Mouse (Mus musculus) Muller cell, postnatal 12 days (primary cell): ENCODE results near the gene Phka2.

Experiments
- DNase-seq: peaks from one replicate; pipeline ENCODE4 v3.0.0-alpha.2; 2015; ENCODE audit errors: inconsistent ontology term

Gene Phka2

DNA sequence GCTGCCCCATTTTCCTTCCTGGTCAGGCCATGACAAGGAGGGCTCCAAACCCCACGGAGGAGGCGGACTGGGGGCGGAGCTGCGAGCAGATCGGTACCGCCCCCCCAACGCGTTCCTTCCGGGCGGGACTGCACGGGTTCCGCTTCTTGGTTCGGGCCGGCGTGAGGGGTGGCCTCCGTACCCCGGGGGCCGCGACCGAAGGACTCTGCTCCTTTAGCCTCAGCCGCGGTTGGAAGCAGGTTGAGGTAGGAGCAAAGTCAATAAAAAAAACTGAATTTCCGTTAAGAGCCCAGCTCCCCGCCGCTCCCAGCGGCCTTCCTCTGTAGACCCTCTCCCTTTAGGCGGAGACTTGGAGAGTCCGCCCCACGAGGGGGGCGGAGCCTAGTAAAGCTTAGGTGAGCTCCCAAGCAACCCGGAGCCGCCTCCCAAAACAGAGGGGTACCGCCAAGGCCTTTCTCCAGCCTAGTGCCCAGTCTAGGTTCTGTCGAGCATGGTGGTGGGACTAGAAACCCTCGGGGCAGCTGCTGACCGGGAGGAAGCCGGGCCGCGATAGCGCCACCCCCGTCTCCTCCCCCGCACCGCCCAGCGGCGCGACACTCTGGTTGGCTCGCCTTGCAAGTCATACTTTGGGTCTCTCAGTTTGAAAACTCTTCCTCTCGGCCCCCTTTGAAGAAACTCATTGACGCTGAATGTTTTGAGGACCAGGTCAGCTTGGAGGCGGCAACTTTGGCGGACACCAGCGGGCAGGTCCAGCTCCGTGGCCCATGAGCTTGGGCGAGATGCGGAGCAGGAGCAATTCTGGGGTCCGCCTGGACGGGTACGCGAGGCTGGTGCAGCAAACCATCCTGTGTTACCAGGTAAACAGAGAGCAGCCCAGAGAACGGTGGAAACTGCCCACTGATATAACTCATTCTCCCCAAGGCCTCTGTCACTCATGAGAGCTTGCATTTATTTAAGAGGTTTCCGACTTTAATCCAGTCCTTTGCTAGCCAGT is at the start of gene Phka2:
Gene Phka2, plus strand, starts transcription at position 119 of the 994 bp plus-strand sequence.
- peak; percentile 88 for DNase-seq

- DNase-seq = peak; percentile 3
These were observed 46.3 kb upstream of the Phka2 start for GRCm38 (mm10) chrX:160455686-160456085.

DNA sequence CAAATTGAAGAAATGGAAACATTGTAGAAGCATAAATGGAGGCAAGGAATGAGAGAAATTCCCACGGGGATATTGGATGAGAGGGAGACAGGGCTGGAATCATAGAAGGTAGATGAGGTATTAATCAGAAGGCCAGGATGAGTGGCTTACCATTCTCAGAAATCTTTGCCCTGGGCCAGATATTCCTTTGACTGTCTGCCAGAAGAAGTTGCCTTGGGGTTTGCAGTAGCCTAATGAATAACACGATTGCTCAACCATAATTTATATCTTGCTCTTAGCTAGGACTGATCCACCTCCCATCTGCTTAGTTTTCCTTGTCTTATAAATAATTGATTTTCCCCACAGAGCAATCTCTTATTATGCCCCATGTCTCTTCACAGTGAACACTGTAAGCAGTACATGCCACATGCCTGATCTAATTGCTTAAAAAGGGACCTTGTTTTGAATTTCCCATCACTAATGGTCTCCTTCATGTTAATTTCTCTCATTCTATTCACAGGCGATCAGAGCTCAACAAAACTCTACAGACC is 30.6 kb upstream of the Phka2 start:
- no peak for DNase-seq

DNA sequence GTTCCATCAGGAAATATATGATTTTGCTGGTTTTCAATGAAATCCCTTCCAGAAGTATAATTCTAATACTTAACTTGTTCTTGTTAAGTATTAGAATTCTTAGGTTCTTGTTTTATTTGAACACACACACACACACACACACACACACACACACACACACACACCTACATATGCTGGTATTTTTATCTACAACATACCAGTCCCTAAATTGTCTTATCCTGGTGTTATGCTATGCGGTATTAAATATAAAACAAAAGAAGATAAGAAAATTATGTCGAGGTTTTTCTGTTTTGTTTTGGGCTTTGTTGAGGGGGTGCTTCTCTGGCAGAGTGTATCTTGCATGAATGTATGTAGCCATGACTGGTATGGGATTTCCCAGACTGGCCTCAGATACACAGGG is 12.2 kb upstream of the Phka2 start:
- DNase-seq = no peak

GRCm38 (mm10) chrX:160494333-160494732 is 7.6 kb upstream of the Phka2 start:
- no peak for DNase-seq

DNA sequence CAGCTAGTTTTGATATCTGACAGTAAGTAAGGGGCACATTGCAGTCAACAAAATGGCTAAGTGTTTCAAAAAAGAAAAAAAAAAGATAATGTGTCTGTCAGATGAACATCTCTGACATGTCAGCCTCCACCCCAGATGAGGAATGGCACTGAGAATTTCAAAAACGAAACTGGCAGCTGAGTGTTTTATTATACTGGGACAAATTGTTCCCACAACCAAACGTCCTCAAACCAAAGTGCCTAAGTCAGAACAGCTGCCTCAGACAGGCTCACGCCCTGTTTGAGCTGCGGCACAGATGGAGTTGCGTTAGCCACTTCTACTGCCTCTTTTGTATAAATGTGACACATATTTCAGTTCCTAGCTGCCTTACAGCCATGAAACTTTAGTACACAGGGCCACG is 7.0 kb upstream of the Phka2 start:
- no peak for DNase-seq

GRCm38 (mm10) chrX:160496473-160496872 is 5.5 kb upstream of the Phka2 start:
- DNase-seq = no peak

DNA sequence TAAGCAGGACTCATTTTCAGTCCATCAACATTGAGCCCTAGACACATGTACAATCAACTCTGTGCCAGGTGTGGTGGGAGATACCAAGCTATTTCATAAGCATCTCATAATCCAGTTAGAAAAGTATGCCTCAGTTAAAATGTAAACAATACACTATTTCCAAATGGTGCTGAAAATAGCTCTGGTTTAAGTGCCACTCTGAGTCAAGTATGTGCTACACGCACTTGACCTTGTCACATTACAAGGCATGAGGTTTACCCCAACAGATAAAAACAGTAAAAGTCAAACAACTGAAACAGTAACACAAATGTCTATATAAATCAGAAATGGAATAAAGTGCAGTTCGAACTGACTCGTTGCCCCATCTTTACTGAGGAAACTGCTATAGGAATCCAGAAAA is 871 bp upstream of the Phka2 start:
- no peak for DNase-seq

- DNase-seq = no peak
These were observed 299 bp upstream of the Phka2 start for GRCm38 (mm10) chrX:160501687-160502047.

GRCm38 (mm10) chrX:160509046-160509445 is 7.1 kb downstream of the Phka2 start:
- DNase-seq = peak; percentile 53

DNA sequence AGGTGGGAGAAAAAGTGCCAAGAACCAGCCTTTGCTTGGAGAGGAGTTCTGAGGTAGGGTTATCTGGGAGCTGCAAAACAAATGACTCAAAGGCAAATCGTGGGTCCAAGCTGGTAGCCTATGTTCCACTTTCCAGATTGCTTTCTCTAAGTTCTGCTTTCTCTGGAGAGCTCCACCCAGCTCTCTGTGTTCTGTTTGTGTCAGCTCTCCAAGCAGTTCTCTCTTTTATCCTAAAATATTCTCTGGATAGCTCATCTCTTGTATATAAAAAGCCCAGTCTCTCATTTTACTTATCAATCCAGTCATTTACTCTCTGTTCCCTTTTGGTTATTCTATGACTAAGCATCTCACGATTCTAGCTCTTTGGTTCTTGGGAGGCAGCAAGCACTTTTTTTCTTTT is 8.2 kb downstream of the Phka2 start:
- no peak for DNase-seq

DNA sequence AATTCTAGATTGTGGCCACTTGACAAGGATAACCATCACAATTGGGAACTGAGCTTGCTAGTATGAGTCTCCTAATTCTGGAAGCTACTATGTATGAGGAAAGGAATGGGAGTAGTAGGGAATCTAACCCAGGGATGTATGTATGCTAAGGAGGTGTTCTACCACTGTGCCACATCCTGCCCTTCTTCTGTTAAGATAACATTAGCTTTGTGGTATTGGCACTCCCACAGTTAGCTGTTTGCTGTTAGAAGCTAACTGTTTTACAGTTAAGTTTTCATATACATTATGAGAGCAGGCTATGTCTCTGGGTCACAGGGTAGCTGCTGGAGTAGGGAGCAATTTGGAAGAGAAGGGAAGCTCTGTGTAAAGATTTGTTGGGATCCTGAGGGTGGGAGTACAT is 14.1 kb downstream of the Phka2 start:
- no peak for DNase-seq

DNA sequence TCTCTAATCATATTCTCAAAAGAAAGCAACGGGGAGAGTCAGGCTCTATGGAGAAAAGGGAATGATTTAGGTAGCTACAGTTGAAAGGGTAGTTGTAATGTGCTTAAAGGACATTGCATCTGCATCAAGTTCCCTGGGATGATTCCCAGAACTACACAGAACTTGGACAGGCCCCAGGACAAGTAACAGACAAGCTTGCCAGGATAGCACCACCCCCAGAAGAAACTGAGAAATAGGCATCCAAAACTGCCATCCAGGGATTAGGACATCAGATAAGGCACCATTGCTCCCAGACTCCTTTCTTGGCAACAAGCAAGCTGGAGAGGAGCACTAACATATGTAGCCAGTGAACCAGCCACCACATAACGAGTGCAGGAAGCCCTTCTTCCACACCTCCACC is 40.8 kb downstream of the Phka2 start:
- no peak for DNase-seq

- no peak for DNase-seq
These were observed 46.9 kb downstream of the Phka2 start for GRCm38 (mm10) chrX:160548875-160549274.

DNA sequence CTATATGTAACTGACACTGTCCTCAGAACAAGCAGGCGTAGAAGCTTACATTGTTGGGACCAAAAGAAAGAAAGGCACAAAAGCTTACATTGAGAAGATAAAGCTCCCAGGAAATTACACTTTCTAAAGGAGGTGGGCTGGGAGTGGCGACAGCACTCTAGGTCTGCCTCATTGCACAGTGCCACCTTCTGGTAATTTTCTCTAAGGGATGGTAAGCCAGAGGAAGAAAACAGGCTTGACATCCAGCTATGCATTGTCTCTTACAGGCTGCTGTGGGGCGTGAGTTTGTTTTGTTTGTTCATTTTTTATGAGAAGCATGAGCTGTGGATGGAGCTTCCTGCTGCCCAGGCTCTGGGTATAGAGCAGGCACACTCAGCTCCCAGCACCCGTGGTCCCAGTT is 50.1 kb downstream of the Phka2 start:
- DNase-seq = no peak

DNA sequence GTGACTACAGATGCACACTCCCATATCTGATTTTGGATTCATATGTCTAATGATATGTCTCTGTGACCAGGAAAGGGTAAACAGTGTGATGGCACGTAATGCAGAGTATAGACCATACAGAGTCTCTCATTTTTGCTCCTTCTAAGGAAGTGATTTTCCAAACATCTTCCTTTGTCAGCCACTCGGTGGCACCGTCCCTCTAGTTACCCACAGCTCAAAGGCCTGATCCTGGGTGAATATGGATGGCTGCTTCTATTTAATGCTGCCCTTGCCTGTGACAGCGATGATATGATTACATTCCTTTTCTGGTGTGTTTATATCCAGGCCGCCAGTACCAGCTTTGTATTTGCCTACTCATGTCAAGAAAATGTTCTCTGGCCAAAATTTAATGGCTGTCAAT is 81.6 kb downstream of the Phka2 start:
- DNase-seq = no peak

- no peak for DNase-seq
These were observed 82.3 kb downstream of the Phka2 start for GRCm38 (mm10) chrX:160584148-160584838.

- DNase-seq = no peak
These were observed 83.1 kb downstream of the Phka2 start for GRCm38 (mm10) chrX:160585110-160585509.

DNA sequence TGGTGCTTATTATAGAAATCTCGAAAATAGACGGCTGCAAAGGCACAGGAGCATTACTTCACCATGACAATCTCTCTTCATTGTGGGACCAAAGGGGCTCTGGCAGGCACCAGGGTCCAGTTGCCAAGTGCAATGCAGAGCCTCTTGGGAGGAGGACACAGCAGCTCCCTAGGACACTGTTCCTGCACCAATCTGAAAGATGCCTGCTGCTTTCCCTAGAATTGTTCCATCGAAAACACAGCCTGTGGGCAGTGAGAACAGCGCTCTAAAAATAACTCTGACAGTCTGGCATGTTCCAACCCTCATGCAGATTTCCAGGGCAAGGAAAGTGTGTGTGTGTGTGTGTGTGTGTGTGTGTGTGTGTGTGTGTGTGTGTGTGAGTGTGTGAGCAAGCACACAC is 86.6 kb downstream of the Phka2 start:
- no peak for DNase-seq

DNA sequence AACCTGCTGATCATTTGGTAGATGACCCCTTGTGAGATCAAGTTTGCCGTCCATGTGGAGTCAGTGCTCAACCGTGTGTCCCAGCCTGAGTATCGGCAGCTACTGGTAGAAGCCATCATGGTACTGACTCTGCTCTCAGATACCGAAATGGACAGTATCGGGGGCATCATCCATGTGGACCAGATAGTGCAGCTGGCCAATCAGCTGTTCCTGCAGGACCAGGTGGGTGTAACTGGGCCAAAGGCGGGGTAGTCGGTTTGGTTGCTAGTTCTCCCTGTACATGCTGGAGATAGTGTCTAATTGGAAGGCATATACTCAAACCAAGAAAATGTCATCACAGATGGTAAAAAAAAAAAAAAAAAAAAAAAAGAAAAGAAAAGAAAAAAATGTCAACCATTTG is 88.2 kb downstream of the Phka2 start:
- no peak for DNase-seq

- DNase-seq = no peak
These were observed 91.0 kb downstream of the Phka2 start for GRCm38 (mm10) chrX:160592933-160593332.

DNA sequence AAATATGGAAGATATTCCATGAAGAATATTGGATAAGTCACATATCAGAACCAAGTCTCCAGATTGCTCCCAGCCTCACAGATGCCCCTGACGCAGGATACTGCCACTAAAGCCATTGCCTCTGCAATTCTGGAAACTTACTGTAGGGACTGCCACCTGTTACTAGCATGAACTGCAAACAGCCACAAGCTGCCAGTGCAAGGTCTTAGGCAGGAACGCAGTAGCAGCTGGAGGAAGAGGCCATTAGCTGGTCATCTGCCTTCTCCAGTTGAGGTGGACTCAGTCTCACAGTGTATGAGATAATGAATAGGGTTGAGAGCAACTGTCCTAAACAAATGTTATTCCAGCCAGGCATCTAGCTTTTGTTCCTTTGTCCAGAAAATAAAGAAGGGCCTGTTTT is 96.1 kb downstream of the Phka2 start:
- no peak for DNase-seq
